Mouse (Mus musculus) intestine, postnatal 0 days (tissue): ENCODE data around the gene St6gal1. TPM values are rescaled to one million over a fixed set of nuclear protein-coding genes. Genes with fewer than 3 reads are reported as not detected.

Source experiments
- ATAC-seq: fragments of 200-750 bp; cut with Nextera tagmentation; 2 replicates; pipeline ENCODE4 v1.8.0; 2017; ENCODE audit warnings: mild to moderate bottlenecking, moderate TSS enrichment, moderate library complexity
- H3K27ac ChIP-seq: fragments of 300-500 bp; sonication (generic); 2 replicates; pipeline ENCODE4 v1.5.1; 2014; ENCODE audit warnings: mild to moderate bottlenecking, low read depth, low read length, moderate library complexity
- H3K27me3 ChIP-seq: fragments of 300-500 bp; sonication (generic); replicated peaks from 2 replicates; pipeline ENCODE4 v1.6.1; 2014; ENCODE audit warnings: low read length, mixed read lengths; ENCODE audit not compliant: control insufficient read depth, insufficient read depth
- H3K36me3 ChIP-seq: fragments of 300-500 bp; sonication (generic); 2 replicates; pipeline ENCODE4 v1.6.1; 2014; ENCODE audit warnings: mild to moderate bottlenecking, moderate library complexity; ENCODE audit not compliant: control insufficient read depth, insufficient read depth
- H3K4me1 ChIP-seq: fragments of 300-500 bp; sonication (generic); replicated peaks from 2 replicates; pipeline ENCODE4 v1.6.1; 2014; ENCODE audit warnings: antibody characterized with exemption, low read length, mixed read lengths; ENCODE audit not compliant: control insufficient read depth, insufficient read depth
- H3K4me2 ChIP-seq: fragments of 300-500 bp; sonication (generic); replicated peaks from 2 replicates; pipeline ENCODE4 v1.6.1; 2014; ENCODE audit warnings: low read depth, mild to moderate bottlenecking, moderate library complexity
- H3K4me3 ChIP-seq: fragments of 300-500 bp; sonication (generic); 2 replicates; pipeline ENCODE4 v1.5.1; 2014; ENCODE audit warnings: low read depth, low read length
- H3K9ac ChIP-seq: fragments of 300-500 bp; sonication (generic); 2 replicates; pipeline ENCODE4 v1.6.1; 2014; ENCODE audit warnings: mild to moderate bottlenecking, low read depth, low read length
- H3K9me3 ChIP-seq: fragments of 300-500 bp; sonication (generic); 2 replicates; pipeline ENCODE4 v1.6.1; 2016; ENCODE audit warnings: mixed run types; ENCODE audit not compliant: control insufficient read depth
- CTCF ChIP-seq: sonication (generic); IDR thresholded peaks from 2 replicates; pipeline ENCODE4 v1.5.1; 2016; ENCODE audit warnings: low read depth, mild to moderate bottlenecking, control low read depth, antibody characterized with exemption, moderate library complexity
- WGBS: fragments of 180-500 bp; shearing (Covaris S2); extraction: QIAGEN DNeasy Blood & Tissue Kit; methylation state at CpG from one replicate; pipeline ENCODE4 v1.1.7; 2014; 5-methylcytosine and 5-hydroxymethylcytosine counted together
- polyA plus RNA-seq: library from polyadenylated mRNA; unstranded; fragments of >200 nt; fragmentation: Nextera tagmentation; extraction: Ambion mirVana; gene quantifications from 2 replicates; pipeline ENCODE4 v1.2.1, GENCODE M21; 2015

Gene St6gal1
- polyA plus RNA-seq, 1 experiment from 2014 or later: 6.8 TPM

DNA sequence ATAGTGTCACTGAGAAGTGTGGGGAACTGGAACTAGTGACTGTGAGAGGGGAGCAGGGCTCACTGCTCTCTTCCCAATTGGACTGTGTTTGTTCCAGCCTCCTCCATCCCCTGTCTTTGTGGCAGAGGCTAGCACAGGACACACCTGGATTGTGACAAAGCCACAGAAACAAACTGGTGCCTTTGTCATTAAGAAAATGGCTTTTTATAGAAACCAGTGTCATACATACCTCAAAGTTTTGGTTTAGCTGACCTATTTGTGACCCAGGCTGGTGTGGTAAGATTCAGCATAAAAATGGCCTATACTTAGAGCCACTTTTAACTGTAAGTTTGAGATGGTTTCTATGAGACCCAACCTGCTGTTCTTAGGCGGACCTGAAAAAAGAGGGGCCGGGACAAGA lies 116.7 kb downstream of the St6gal1 start:
- ATAC-seq: no peak
- Histone ChIP-seq H3K9me3 (no peaks in the 10 kb centered on the region), H3K27ac (no peak overlapping the region), H3K36me3 (no peaks in the 10 kb centered on the region), H3K4me2 (no peak overlapping the region), H3K9ac (no peak overlapping the region), H3K4me3 (no peak overlapping the region), H3K27me3 (no peaks in the 10 kb centered on the region), H3K4me1 (no peaks in the 10 kb centered on the region; the same call in 1 of the 2 replicates)
- TF ChIP-seq CTCF: no peak
- WGBS: 94% methylated on average over 2 of the region's 2 CpGs

GRCm38 (mm10) chr16:23350802-23351201 lies 126.3 kb downstream of the St6gal1 start:
- Histone ChIP-seq H3K9ac (no peak overlapping the region), H3K27me3 (no peaks in the 10 kb centered on the region), H3K27ac (no peak overlapping the region), H3K4me1 (no peaks in the 10 kb centered on the region), H3K9me3 (no peaks in the 10 kb centered on the region), H3K4me3 (no peak overlapping the region), H3K36me3 (no peaks in the 10 kb centered on the region; the same call in 1 of the 2 replicates), H3K4me2 (no peak overlapping the region)
- 36% methylated on average over 2 of the region's 2 CpGs for WGBS
- no peak for ATAC-seq
- no peak for TF ChIP-seq CTCF

DNA sequence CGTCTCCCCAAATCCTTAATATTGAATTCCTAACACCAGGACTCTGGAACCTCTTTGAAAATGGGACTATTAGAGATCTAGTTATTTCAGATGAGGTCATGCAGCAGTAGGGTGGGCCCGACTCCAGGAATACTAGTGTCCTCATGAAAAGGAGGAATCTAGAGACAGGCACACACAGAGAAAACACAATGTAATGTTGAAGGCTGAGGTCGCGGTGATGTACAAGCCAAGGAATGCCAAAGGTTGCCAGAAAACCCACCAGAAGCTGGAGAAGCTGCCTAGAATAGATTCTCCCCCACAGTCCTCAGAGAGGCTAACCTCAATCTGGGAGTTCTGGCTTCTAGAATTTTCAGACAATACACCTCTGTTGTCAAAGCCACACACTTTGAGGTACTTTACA lies 136.5 kb downstream of the St6gal1 start:
- Histone ChIP-seq H3K36me3 (no peaks in the 10 kb centered on the region), H3K27me3 (no peaks in the 10 kb centered on the region), H3K9me3 (no peaks in the 10 kb centered on the region), H3K9ac (no peak overlapping the region), H3K4me3 (no peak overlapping the region), H3K4me1 (no peaks in the 10 kb centered on the region), H3K27ac (no peak overlapping the region), H3K4me2 (no peak overlapping the region)
- no peak for TF ChIP-seq CTCF
- ATAC-seq: no peak
- WGBS: 90% methylated on average over 4 of the region's 4 CpGs

DNA sequence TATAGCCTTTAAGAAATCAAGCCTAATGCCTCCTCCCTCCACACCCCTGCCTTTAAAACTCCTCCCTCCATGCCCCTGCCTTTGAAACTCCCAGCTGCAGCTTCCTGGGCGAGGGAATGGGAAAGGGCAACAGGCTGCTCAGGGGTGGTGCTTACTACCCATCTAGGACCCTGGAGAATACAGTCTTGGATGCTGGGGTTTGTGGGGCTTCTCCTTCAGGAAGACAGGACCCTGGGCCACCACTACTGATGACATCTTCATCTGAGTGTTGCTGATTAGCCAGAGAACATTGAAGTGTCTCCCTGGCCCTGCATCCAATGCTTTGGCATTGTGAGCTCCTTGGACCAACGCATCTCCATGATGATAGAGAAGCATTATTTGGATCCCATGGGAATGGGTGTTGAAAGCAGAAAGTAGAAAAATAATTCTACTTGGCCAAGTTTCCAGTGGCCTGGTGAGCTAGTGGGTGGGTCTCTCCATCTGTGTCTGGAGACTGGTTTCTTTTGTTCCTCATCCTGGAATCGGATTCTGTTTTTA lies 137.0 kb downstream of the St6gal1 start:
- no peak for ATAC-seq
- Histone ChIP-seq H3K36me3 (no peaks in the 10 kb centered on the region), H3K4me2 (no peak overlapping the region), H3K4me1 (no peaks in the 10 kb centered on the region), H3K4me3 (no peak overlapping the region), H3K9ac (no peak overlapping the region), H3K27me3 (no peaks in the 10 kb centered on the region), H3K27ac (no peak overlapping the region), H3K9me3 (no peaks in the 10 kb centered on the region)
- TF ChIP-seq CTCF: no peak
- 85% methylated on average over 3 of the region's 3 CpGs for WGBS

GRCm38 (mm10) chr16:23364328-23364990 lies 139.9 kb downstream of the St6gal1 start:
- Histone ChIP-seq H3K27me3 (no peaks in the 10 kb centered on the region), H3K27ac (no peak overlapping the region), H3K4me1 (no peaks in the 10 kb centered on the region), H3K9me3 (no peaks in the 10 kb centered on the region), H3K9ac (no peak overlapping the region), H3K4me2 (no peak overlapping the region), H3K36me3 (no peaks in the 10 kb centered on the region), H3K4me3 (no peak overlapping the region)
- no peak for ATAC-seq
- WGBS: 82% methylated on average over 2 of the region's 2 CpGs
- no peak for TF ChIP-seq CTCF

GRCm38 (mm10) chr16:23369124-23369523 lies 144.6 kb downstream of the St6gal1 start:
- no peaks in the 10 kb centered on the region for H3K36me3 ChIP-seq
- H3K4me2 ChIP-seq: no peak overlapping the region
- no peak overlapping the region for H3K4me3 ChIP-seq
- no peaks in the 10 kb centered on the region for H3K9me3 ChIP-seq
- no peak for ATAC-seq
- no peaks in the 10 kb centered on the region for H3K4me1 ChIP-seq
- TF ChIP-seq CTCF: no peak
- no peak overlapping the region for H3K9ac ChIP-seq
- WGBS: 41% methylated on average over 3 of the region's 3 CpGs
- no peak overlapping the region for H3K27ac ChIP-seq
- no peaks in the 10 kb centered on the region for H3K27me3 ChIP-seq
